Mouse (Mus musculus): ENCODE data around the gene Mnd1.
A peak's percentile ranks its signal among the peaks of the same experiment; 100 is the strongest.

Mnd1 gene

GRCm38 (mm10) chr3:84046206-84046605 is 109.4 kb downstream of the Mnd1 start:
- DNase-seq (ENCODE audit: low spot score in 2 of 2), result no peak

- DNase-seq (ENCODE audit: low spot score in 2 of 2), result no peak
Measured at GRCm38 (mm10) chr3:84041739-84042138, 113.8 kb downstream of the Mnd1 start.

- DNase-seq (ENCODE audit: low spot score in 2 of 2), result no peak
Measured at GRCm38 (mm10) chr3:84040476-84041082, 115.0 kb downstream of the Mnd1 start.

GRCm38 (mm10) chr3:84039646-84040475 is 115.7 kb downstream of the Mnd1 start, which contains the start of gene Tmem131l:
Gene Tmem131l (minus strand): TSS chr3:84040175.
- peak; percentile 81 to 85 for DNase-seq (ENCODE audit: low spot score in 2 of 2)

- peak; percentile 56 to 64 for DNase-seq (ENCODE audit: low spot score in 2 of 2)
Measured at GRCm38 (mm10) chr3:84038981-84039645, 116.5 kb downstream of the Mnd1 start.

GRCm38 (mm10) chr3:84038126-84038525 is 117.5 kb downstream of the Mnd1 start:
- DNase-seq (ENCODE audit: low spot score in 2 of 2), result no peak
